Mouse (Mus musculus) macrophage (primary cell): ENCODE results near the gene Snapc1. TPM values are rescaled to one million over a fixed set of nuclear protein-coding genes. Genes with fewer than 3 reads are reported as not detected.

ENCODE experiments used
- H3K27ac ChIP-seq: fragments of 350-480 bp; formaldehyde crosslinking; 2 replicates; pipeline ENCODE4 v1.9.0; 2021
- H3K36me3 ChIP-seq: fragments of 350-480 bp; formaldehyde crosslinking; 2 replicates; pipeline ENCODE4 v1.9.0; 2021; ENCODE audit errors: inconsistent target
- H3K4me3 ChIP-seq: fragments of 350-480 bp; formaldehyde crosslinking; 2 replicates; pipeline ENCODE4 v1.9.0; 2021; ENCODE audit errors: inconsistent target
- H3K79me2 ChIP-seq: fragments of 350-480 bp; formaldehyde crosslinking; 2 replicates; pipeline ENCODE4 v1.9.0; 2021; ENCODE audit errors: inconsistent target
- WGBS: methylation state at CpG from one replicate; pipeline ENCODE4 v1.1.7; 2026; ENCODE audit warnings: inconsistent platforms; ENCODE audit not compliant: missing documents; 5-methylcytosine and 5-hydroxymethylcytosine counted together
- polyA plus RNA-seq: library from polyadenylated mRNA; stranded (reverse); fragments of 250-400 nt; gene quantifications from 3 replicates; pipeline ENCODE4 v1.2.4, GENCODE M21; 2018; ENCODE audit warnings: inconsistent platforms

Gene Snapc1
- polyA plus RNA-seq, 1 experiment from 2014 or later: 7.9 TPM

DNA sequence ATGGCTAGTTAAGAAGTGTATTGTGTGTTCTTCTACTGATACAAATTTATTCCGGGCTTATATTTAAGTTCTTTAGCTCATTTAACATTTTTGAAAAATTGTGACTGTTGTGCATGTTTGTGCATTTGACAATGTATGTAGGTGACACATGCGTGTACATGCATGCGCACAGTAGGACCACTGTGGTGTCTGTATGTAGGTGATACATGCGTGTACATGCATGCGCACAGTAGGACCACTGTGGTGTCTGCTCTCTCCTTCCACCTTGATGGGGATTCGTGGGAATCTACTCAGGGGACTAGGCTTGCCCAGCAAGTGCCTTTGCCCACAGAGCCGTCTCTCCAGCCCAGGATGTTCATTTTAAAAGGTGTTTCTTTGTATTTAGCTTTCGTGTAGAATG lies 4.9 kb downstream of the Snapc1 start:
- peaks cover 58% of the 10 kb centered on the region for H3K36me3 ChIP-seq
- WGBS: 96% methylated on average over 8 of the region's 8 CpGs

DNA sequence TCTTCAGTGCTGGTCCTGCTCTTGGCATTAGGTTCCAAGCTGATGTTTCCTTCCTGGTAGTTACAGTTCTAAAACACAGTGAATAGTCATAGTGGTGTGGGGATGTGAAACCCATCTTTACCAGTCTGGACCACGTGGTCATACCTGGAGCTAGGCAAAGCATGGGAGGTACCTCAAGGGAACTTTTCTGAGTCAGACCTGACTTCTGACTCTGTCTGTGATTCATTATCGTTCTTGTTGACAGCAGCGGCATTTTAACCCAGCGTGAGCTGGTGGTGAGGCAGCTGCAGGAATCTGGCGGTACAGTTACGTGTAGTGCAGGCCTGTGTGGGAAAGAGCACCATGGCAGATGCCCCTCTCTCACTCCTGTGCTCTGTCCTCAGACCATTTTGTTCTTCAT lies 10.3 kb downstream of the Snapc1 start:
- WGBS: 95% methylated on average over 6 of the region's 6 CpGs
- Histone ChIP-seq H3K4me3 (no peak overlapping the region), H3K79me2 (no peaks in the 10 kb centered on the region), H3K27ac (no peak overlapping the region), H3K36me3 (peaks cover 74% of the 10 kb centered on the region)

More for the DNA sequence above, 4.9 kb downstream of the Snapc1 start:
- Histone ChIP-seq H3K27ac (no peak overlapping the region), H3K4me3 (no peak overlapping the region), H3K79me2 (peaks cover 25% of the 10 kb centered on the region)

DNA sequence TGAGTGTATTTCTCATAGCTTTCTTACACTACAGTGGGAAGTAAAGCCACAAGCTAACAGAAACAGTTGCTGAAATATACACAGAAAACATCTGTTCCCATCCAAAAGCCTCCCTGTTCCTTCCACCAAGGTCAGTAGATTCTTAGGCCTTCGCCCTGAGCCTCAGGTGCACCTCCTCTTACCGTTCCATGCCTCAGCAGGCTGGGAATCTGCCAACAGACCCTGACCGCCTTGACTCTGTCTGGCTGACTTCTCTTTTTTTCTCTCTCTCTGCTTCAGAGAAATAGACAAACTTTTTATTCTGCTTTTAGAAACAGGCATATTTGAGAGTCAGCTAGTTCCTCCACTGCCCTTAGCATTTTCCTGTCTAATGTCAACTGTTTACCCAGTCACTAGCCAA lies 13.9 kb downstream of the Snapc1 start:
- WGBS: 42% methylated on average over 3 of the region's 3 CpGs
- H3K79me2 ChIP-seq: no peaks in the 10 kb centered on the region
- no peak overlapping the region for H3K4me3 ChIP-seq
- peaks cover 59% of the 10 kb centered on the region for H3K36me3 ChIP-seq
- H3K27ac ChIP-seq: no peak overlapping the region

DNA sequence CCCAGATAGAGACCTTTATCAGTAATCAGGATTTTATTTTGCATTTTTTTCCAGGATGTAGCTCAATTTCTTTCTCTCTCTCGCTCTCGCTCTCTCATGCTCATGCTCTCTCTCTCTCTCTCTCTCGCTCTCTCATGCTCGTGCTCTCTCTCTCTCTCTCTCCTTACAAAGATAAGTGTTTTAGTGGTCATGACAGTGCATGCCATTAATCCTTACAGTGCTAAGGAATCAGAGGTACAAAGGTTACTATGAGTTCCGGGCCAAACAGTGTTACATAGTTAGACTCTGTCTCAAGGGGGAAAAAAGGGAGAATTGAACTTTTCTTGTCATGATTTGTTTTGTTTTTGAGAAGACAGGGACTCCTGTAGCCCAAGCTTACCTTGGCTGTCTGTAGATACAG lies 15.4 kb downstream of the Snapc1 start:
- H3K36me3 ChIP-seq: peaks cover 54% of the 10 kb centered on the region
- H3K79me2 ChIP-seq: no peaks in the 10 kb centered on the region
- WGBS: 99% methylated on average over 5 of the region's 5 CpGs
- H3K4me3 ChIP-seq: no peak overlapping the region
- no peak overlapping the region for H3K27ac ChIP-seq

DNA sequence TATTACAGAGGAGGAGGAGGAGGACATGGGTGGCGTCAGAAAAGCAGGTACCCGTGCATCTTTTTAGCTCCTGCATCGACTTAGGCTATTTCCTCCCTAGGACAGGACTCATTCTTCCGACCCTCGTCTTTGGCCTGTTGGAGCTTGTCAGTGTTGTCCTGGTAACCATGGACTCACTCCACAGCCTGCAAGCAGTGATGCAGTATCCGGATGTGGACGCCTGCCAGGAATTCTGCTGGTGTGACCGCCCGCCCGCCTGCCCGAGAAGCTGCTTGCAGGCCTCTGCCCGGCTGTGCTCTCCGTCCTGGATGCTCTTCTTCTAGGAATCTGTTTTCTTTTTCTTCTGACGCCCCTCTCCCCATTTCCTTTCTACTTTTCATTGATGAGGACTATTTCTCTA lies 18.3 kb downstream of the Snapc1 start:
- Histone ChIP-seq H3K79me2 (no peaks in the 10 kb centered on the region), H3K27ac (no peak overlapping the region), H3K4me3 (no peak overlapping the region), H3K36me3 (peaks cover 46% of the 10 kb centered on the region)
- WGBS: 97% methylated on average over 14 of the region's 14 CpGs

DNA sequence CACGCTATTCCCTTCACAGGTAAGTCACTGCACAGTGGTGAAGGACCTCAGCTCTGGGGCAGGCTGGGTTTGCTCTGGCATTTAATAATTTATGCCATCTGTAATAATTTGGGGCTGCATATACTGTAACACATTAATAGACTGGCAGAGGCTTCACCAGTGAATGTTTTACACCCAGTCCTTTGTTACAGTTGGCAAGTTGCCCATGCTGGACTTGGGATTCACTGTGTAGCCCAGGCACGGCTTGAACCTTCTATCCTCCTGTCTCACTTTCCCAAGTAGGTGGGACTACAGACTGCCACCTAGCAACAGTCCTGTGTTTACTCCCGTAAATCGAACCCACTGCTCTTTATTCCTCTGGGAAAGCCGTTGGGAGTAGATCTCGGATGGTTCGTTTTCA lies 22.0 kb downstream of the Snapc1 start:
- Histone ChIP-seq H3K79me2 (no peaks in the 10 kb centered on the region), H3K4me3 (no peak overlapping the region), H3K27ac (no peak overlapping the region), H3K36me3 (peaks cover 24% of the 10 kb centered on the region)
- 96% methylated on average over 7 of the region's 7 CpGs for WGBS

DNA sequence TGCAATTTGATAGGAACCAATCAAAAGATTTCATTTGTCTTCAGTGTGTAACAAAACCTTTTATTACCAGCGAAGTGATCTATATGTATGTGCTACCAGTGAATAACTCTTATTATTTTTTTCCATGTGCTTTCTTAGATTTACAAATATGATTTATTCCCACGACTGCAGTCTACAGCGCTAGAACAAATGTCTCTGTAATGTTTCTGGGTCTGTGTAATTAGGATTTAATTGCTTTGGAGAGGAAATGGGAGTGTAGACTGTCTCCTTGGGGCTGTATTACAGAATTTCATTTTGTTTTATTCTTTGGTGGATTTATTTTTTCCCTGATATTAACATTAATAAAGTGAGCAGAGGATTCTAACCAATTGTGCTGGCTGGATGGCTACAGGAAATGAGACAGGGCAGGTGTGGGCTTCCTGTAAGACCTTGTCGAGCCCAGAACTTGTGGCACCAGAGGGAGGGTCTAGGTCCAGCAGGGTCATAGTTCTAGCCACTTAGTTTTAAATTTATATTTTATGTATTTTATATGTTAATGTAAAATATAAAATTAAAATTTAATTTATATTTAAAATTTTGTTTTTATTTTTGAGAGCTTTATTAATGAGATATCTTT lies 24.2 kb downstream of the Snapc1 start:
- WGBS: 85% methylated on average over 4 of the region's 4 CpGs
- Histone ChIP-seq H3K36me3 (peaks cover 14% of the 10 kb centered on the region), H3K27ac (no peak overlapping the region), H3K79me2 (no peaks in the 10 kb centered on the region), H3K4me3 (no peak overlapping the region)

DNA sequence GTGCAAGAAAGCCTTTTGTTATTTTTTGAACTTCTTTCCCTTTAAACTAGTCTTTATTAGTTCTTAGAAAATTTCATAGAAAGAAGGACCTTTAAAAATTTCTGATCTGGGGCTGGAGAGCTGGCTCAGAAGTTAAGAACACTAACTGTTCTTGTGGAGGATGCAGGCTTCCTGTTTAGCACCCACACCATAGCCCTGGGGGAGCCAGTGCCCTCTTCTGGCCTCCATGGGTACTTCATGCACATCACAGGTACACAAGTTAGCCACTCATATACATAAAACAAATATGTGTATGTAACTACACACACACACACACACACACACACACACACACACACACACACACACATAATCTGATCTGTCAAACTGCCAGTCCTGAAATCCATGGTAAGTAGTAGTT lies 25.3 kb downstream of the Snapc1 start:
- H3K36me3 ChIP-seq: peaks cover 8% of the 10 kb centered on the region
- no peak overlapping the region for H3K4me3 ChIP-seq
- H3K27ac ChIP-seq: no peak overlapping the region
- no peaks in the 10 kb centered on the region for H3K79me2 ChIP-seq

DNA sequence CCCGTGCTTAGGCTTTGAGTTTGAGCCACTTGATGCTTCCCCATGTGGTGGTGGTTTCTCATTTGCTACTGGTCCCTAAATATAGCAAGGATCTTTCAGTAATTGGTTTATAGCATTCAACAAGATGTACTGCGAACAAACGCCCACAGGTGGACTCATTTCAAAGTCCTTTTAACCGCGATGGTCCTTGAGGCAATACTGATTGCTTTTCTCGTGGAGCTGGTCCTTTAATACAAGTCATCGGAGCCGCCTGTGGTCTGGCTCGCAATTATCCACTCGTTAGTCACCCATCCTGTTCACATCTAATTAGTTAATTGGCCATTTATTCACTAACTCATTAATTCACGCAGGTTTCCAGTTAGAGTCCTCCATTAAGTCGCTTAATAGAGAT lies 32.6 kb downstream of the Snapc1 start:
- Histone ChIP-seq H3K27ac (no peak overlapping the region), H3K36me3 (no peaks in the 10 kb centered on the region), H3K4me3 (no peak overlapping the region), H3K79me2 (no peaks in the 10 kb centered on the region)
- WGBS: 76% methylated on average over 12 of the region's 12 CpGs

DNA sequence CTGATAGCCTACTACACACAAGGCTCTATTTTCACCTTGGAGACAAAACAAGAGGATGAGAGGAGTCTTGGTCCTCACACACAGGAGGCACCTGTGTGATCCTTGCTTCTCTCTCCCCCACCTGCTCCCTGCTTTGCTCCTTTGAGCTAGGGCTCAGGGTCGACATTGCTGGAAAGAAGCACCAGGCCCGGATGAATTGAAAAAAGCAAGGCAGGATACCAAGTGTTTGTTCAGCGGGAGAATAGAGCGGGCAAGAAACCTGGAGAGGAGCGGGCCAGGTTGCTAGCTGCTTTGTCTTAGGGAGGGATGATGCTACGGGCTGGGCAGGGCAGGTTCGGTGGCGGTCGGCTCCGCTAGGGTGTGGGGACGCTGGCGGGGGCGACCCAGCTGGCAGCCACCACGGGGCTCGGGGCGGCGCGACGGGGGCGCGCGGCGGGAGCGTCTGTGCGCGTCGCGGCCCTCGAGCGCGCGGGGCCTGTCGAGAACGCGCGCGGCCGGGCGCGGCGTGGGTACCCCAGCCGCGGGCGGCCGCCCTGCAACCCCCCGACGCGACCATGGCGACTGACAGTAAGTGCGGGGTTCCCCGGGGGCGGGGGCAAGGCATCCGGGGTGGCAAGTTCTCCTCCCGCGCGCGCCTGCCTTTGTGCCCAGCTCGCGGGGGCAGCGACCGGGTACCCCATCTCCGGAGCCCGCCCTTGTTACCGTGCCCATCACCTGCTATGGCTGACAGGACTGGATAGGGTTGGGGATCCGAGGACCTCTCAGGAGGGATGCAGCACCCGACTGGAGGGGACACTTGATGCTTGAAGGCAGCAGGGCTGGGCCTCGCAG lies 33.2 kb downstream of the Snapc1 start, which contains the start of gene Syt16:
Gene Syt16, plus strand, starts transcription at position 365 of the 831 bp plus-strand sequence.
- 9% methylated on average over 27 of the region's 67 CpGs for WGBS
- Histone ChIP-seq H3K36me3 (no peaks in the 10 kb centered on the region), H3K4me3 (no peak within 1 kb of the TSS), H3K79me2 (no peaks in the 10 kb centered on the region), H3K27ac (no peak within 1 kb of the TSS)

DNA sequence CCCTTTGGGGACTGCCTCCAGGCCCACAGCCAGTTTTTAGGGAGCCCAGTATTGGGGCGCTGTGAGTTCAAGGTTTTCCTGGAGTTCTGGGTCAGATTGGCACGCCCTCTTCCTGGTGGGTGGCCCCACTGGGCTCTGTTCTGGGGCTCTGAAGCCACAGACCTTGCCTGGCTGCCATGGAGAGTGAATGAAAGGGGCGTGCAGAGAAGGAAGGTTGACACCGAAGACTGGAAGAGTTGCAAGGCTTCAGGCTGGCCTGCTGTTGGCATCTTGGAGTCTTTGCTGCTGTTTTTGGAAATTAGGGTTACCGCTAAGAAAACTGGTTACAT lies 33.8 kb downstream of the Snapc1 start:
- H3K79me2 ChIP-seq: no peaks in the 10 kb centered on the region
- no peak overlapping the region for H3K27ac ChIP-seq
- 33% methylated on average over 5 of the region's 5 CpGs for WGBS
- H3K36me3 ChIP-seq: no peaks in the 10 kb centered on the region
- no peak overlapping the region for H3K4me3 ChIP-seq

DNA sequence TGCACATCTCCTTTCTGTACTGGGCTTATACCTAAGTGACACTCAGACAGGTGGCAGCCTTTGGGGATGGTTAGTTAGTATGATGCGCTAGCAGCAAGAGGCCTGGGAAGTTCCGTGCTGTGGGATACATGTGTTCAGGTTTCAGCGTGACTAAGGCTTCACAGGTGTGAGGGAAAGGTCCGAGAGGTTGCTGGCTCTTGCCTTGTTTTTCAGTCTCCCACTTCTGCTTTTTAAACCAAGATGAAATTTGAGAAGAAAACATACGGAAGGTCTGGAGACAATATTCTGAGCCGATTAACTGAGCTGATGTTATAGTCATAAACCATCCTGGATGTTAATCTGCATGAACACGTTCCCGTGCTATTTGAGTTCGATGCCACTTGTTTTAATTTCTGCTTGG lies 38.2 kb downstream of the Snapc1 start:
- Histone ChIP-seq H3K36me3 (no peaks in the 10 kb centered on the region), H3K27ac (no peak overlapping the region), H3K79me2 (no peaks in the 10 kb centered on the region), H3K4me3 (no peak overlapping the region)
- WGBS: 67% methylated on average over 9 of the region's 9 CpGs

DNA sequence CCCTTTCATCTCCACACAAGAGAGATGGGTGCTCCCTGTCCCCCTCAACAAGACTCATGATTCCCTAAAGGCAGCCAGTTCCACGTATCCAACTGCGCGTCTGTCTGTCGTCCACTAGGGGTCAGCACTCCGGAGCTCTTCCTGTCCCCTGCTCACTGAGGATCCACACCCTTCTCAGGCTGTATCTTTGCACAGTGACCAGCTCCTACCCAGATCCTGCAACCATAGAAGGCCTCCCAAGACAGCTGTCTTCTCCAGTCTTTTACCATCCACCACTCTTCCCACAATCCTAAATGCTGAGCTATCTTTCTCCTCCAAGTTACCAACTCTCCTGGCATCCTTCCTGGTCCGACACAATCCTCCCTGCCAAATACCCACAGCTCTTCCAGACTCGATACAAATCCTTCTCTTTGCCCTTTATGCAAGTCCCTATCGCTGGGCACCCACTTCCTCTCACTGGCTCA lies 45.2 kb downstream of the Snapc1 start:
- no peaks in the 10 kb centered on the region for H3K36me3 ChIP-seq
- H3K27ac ChIP-seq: no peak overlapping the region
- no peak overlapping the region for H3K4me3 ChIP-seq
- no peaks in the 10 kb centered on the region for H3K79me2 ChIP-seq
- WGBS: 24% methylated on average over 8 of the region's 8 CpGs

DNA sequence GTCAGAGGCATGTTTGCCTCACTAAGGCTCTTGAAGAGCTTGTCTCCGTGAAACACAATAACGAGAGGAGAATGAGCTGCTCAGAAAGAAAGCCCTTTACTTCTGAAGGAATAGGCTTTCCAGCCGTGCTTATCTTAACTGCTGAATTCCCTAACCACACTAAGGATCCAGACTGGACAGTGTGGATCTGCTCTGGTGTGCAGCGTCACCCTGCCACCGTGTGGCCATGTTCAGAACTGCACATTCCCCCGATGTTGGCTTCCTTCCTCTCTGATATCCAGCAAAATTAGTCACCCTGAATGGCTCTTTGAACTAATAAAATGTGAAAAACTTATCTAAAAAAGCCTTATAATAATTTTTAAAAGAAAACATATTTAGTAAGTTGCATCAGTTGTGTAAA lies 49.5 kb downstream of the Snapc1 start:
- H3K27ac ChIP-seq: no peak overlapping the region
- under 1% methylated on average over 6 of the region's 6 CpGs for WGBS
- H3K4me3 ChIP-seq: no peak overlapping the region

DNA sequence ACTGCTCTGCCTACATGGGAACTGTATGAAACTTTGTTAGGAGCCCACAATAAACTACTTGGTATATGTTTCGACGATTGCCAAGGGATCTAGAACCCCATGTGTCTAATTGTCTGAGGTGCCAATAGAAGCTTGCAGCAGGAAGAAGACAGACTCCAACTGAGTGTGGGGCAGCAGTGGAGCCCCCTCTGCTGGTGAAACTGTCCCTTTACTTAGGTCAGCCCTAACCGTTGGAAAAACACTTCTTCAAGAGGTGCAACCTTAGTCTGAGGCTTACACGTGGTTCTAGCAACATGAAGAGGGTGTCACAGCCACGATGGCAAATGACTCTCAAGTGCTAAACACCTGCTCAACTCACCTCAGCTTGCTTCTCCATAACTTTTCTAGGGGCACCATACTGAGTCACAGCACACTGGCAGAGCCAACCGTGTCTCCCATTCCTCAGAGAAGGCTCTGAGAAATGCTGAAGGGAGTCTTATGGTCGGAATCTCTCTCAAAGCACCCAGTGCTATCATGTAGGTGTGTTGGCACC lies 50.5 kb downstream of the Snapc1 start:
- no peak overlapping the region for H3K27ac ChIP-seq
- no peaks in the 10 kb centered on the region for H3K36me3 ChIP-seq
- no peak overlapping the region for H3K4me3 ChIP-seq
- 53% methylated on average over 7 of the region's 7 CpGs for WGBS
- no peaks in the 10 kb centered on the region for H3K79me2 ChIP-seq

More for the DNA sequence above, 49.5 kb downstream of the Snapc1 start:
- H3K36me3 ChIP-seq: no peaks in the 10 kb centered on the region
- H3K79me2 ChIP-seq: no peaks in the 10 kb centered on the region
